Mouse (Mus musculus) natural killer cell, adult 2 months (primary cell): ENCODE measurements around the gene Knstrn.

Experiments
- DNase-seq, 2 experiments: peaks; one replicate each; pipeline ENCODE4 v3.0.0; 2022; ENCODE audit warnings: low spot score in 2 of 2

Knstrn gene

GRCm38 (mm10) chr2:118899981-118900825 lies 86.4 kb downstream of the Knstrn start, which contains the start of gene Bahd1:
Gene Bahd1 (plus strand): TSS chr2:118900377.
- DNase-seq = peak in 1 of 2 experiments; percentile 13

GRCm38 (mm10) chr2:118900826-118901140 lies 87.0 kb downstream of the Knstrn start:
- no peak for DNase-seq

GRCm38 (mm10) chr2:118901175-118902031 lies 87.6 kb downstream of the Knstrn start:
- DNase-seq = peak; percentile 87 to 92

- peak in 1 of 2 experiments; percentile 19 for DNase-seq
These were observed 88.5 kb downstream of the Knstrn start for GRCm38 (mm10) chr2:118902051-118903025.

- no peak for DNase-seq
These were observed 89.5 kb downstream of the Knstrn start for GRCm38 (mm10) chr2:118903333-118903741.
